Mouse (Mus musculus) embryonic fibroblast, embryonic 13.5 days (primary cell): Measurements from ENCODE around the gene Rab37.

Experiments
- CTCF ChIP-seq: IDR thresholded peaks from 2 replicates; pipeline ENCODE4 v1.5.1; 2011; ENCODE audit warnings: mild to moderate bottlenecking, control low read depth, low read length, moderate library complexity, borderline replicate concordance; ENCODE audit not compliant: insufficient read depth
- POLR2A ChIP-seq: IDR thresholded peaks from 2 replicates; pipeline ENCODE4 v1.6.1; 2011; ENCODE audit warnings: low read depth, mild to moderate bottlenecking, control low read depth, low read length, moderate library complexity

GRCm38 (mm10) chr11:115049282-115049895, 41.8 kb upstream of the Rab37 start:
- TF ChIP-seq POLR2A (no peak), CTCF (no peak)
